Mouse (Mus musculus) testis, postnatal 14 days (tissue): Measurements from ENCODE around the gene Ash1l.

Experiments used
- DNase-seq: peaks from one replicate; pipeline ENCODE4 v3.0.0; 2021; ENCODE audit warnings: low spot score

Gene Ash1l

GRCm38 (mm10) chr3:89091811-89092508, 141.5 kb downstream of the Ash1l start:
- no peak for DNase-seq

GRCm38 (mm10) chr3:89092509-89093090, 142.2 kb downstream of the Ash1l start:
- no peak for DNase-seq

- DNase-seq = peak; percentile 81
These were observed 142.8 kb downstream of the Ash1l start, which contains the start of gene Rusc1 for GRCm38 (mm10) chr3:89093175-89093574. TSS of gene Rusc1 (minus strand) at chr3:89093311.

- DNase-seq = no peak
These were observed 143.6 kb downstream of the Ash1l start for GRCm38 (mm10) chr3:89094021-89094420.

- no peak for DNase-seq
These were observed 150.4 kb downstream of the Ash1l start, which contains the start of gene Gm43738 for GRCm38 (mm10) chr3:89100811-89101210. TSS of gene Gm43738 (minus strand) at chr3:89101099.

- DNase-seq = no peak
These were observed 151.0 kb downstream of the Ash1l start for GRCm38 (mm10) chr3:89101459-89101811.

GRCm38 (mm10) chr3:89101812-89102494, 151.5 kb downstream of the Ash1l start, which contains the start of gene Fdps:
TSS of gene Fdps (minus strand) at chr3:89101959.
- peak; percentile 98 for DNase-seq

GRCm38 (mm10) chr3:89102495-89103290, 152.3 kb downstream of the Ash1l start:
- no peak for DNase-seq

- DNase-seq = no peak
These were observed 152.8 kb downstream of the Ash1l start for GRCm38 (mm10) chr3:89103291-89103595.

- DNase-seq = no peak
These were observed 156.5 kb downstream of the Ash1l start for GRCm38 (mm10) chr3:89106881-89107280.

GRCm38 (mm10) chr3:89107545-89107944, 157.1 kb downstream of the Ash1l start:
- no peak for DNase-seq

GRCm38 (mm10) chr3:89108146-89108545, 157.7 kb downstream of the Ash1l start:
- DNase-seq = no peak

GRCm38 (mm10) chr3:89113058-89113457, 162.6 kb downstream of the Ash1l start:
- DNase-seq = no peak

- no peak for DNase-seq
These were observed 165.1 kb downstream of the Ash1l start for GRCm38 (mm10) chr3:89115522-89115921.

GRCm38 (mm10) chr3:89123313-89123712, 172.9 kb downstream of the Ash1l start:
- no peak for DNase-seq

- DNase-seq = no peak
These were observed 173.8 kb downstream of the Ash1l start for GRCm38 (mm10) chr3:89124241-89124640.

- DNase-seq = no peak
These were observed 175.6 kb downstream of the Ash1l start for GRCm38 (mm10) chr3:89125981-89126380.
